Mouse (Mus musculus) frontal cortex, postnatal 10 days (tissue): ENCODE data around the gene Ctnnb1.

ENCODE experiments used
- DNase-seq, 2 experiments: peaks; one replicate each; pipeline ENCODE4 v3.0.0; 2022; ENCODE audit warnings: low spot score in 2 of 2, mixed read lengths in 1 of 2

The Ctnnb1 gene

GRCm38 (mm10) chr9:121000641-121001320, 71.8 kb downstream of the Ctnnb1 start:
- DNase-seq: peak; percentile 38 to 51

GRCm38 (mm10) chr9:121001681-121002540, 72.9 kb downstream of the Ctnnb1 start:
- DNase-seq: peak in 1 of 2 experiments; percentile 27

GRCm38 (mm10) chr9:121005961-121006360, 76.9 kb downstream of the Ctnnb1 start:
- no peak for DNase-seq
